Mouse (Mus musculus): ENCODE measurements around the gene Pla2g4c. TPM values are rescaled to one million over a fixed set of nuclear protein-coding genes. Genes with fewer than 3 reads are reported as not detected.

Pla2g4c gene
- polyA plus RNA-seq, 1 experiment from 2014 or later, result 0.20 TPM

DNA sequence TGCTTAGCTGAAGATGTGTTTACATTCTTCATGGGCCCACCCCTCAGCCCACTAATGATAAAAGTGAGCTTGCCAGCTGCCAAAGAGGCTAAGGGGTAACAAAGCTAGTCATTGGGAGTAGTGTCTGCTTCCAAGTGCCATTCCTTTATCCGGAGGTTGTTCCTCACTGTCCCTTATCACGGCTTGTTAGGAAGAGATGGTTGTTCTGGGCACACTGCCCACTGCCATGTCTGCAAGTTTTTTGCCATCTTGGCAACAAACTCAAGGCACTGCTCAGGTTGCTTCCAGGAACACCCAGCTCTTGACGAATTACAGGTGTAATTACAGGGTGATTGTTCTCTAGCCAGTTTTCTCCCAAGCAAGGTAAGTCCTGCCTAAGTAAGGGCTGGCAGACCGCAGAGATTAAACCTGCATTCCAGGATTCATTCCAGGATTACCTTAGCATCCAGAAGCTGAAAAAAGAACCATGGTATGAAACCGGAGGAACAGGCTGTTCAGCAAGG, 10.3 kb upstream of the Pla2g4c start:
- H3K27ac ChIP-seq (ENCODE audit: low read depth, low read length), result no peak overlapping the region
- 0 out of 2 replicates have a peak, but pooled peaks cover 3% of the 10 kb centered on the region for H3K4me1 ChIP-seq (replicated peaks; ENCODE audit: control insufficient read depth, insufficient read depth, low read length)
- H3K36me3 ChIP-seq (ENCODE audit: control insufficient read depth, insufficient read depth), result peaks cover 22% of the 10 kb centered on the region
- ATAC-seq, result no peak
- no peak overlapping the region for H3K4me3 ChIP-seq (ENCODE audit: low read depth, low read length)
- no peak for TF ChIP-seq CTCF (IDR thresholded peaks at IDR 0.05; ENCODE audit: low read depth)
- no peak overlapping the region for H3K9ac ChIP-seq (ENCODE audit: low read depth, low read length)
- H3K27me3 ChIP-seq (replicated peaks; ENCODE audit: control insufficient read depth, insufficient read depth, low read length), result no peaks in the 10 kb centered on the region
- no peak overlapping the region for H3K4me2 ChIP-seq (replicated peaks; ENCODE audit: low read depth)
- H3K9me3 ChIP-seq (ENCODE audit: control insufficient read depth), result no peaks in the 10 kb centered on the region
- 69% methylated on average over 5 of the region's 5 CpGs for WGBS

DNA sequence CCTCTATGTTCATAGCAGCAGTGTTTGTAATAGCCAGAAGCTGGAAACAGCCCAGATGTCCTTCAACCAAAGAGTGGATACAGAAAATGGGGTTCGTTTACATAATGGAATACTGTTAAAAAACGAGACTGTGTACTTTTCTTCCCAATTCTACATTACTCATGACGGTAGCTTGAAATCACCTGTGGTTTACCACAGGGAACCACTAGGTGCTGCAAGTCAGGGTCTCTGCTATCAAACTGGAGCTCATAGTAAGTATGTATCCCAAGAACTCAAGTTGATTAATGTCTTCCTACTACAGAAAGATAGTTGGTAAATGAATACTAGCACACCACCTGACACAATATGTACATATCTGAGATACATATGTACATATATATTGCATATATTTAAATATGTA, 3.0 kb upstream of the Pla2g4c start:
- WGBS, result 86% methylated on average over 3 of the region's 3 CpGs
- ATAC-seq, result no peak
- H3K4me2 ChIP-seq (replicated peaks; ENCODE audit: low read depth), result no peak overlapping the region
- no peak overlapping the region for H3K27ac ChIP-seq (ENCODE audit: low read depth, low read length)
- H3K9ac ChIP-seq (ENCODE audit: low read depth, low read length), result no peak overlapping the region
- H3K4me3 ChIP-seq (ENCODE audit: low read depth, low read length), result no peak overlapping the region
- H3K36me3 ChIP-seq (ENCODE audit: control insufficient read depth, insufficient read depth), result no peaks in the 10 kb centered on the region
- H3K9me3 ChIP-seq (ENCODE audit: control insufficient read depth), result no peaks in the 10 kb centered on the region
- H3K27me3 ChIP-seq (replicated peaks; ENCODE audit: control insufficient read depth, insufficient read depth, low read length), result no peaks in the 10 kb centered on the region
- no peaks in the 10 kb centered on the region for H3K4me1 ChIP-seq (replicated peaks; ENCODE audit: control insufficient read depth, insufficient read depth, low read length)
- no peak for TF ChIP-seq CTCF (IDR thresholded peaks at IDR 0.05; ENCODE audit: low read depth)

DNA sequence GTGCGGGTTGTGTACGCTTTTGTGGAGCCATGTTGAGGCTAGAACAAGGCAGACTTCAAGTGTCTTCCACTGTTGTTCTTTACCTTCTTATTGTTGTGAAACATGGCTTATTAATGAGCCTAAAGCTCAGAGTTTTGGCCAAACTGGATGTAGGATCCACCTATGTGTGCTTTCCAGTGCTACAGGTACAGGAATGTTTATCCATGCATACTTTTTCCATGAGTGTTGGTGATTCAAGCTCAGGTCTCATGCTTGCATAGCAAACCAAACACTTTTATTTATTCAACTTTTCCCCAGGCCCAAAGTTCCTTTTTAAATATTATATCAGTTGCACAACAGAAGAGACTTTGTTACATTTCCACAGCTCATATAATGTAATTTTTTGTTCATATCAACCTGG, 6.1 kb downstream of the Pla2g4c start:
- Histone ChIP-seq H3K9ac (ENCODE audit: low read depth, low read length) (no peak overlapping the region), H3K9me3 (ENCODE audit: control insufficient read depth) (no peaks in the 10 kb centered on the region), H3K27ac (ENCODE audit: low read depth, low read length) (no peak overlapping the region), H3K4me1 (replicated peaks; ENCODE audit: control insufficient read depth, insufficient read depth, low read length) (no peaks in the 10 kb centered on the region), H3K36me3 (ENCODE audit: control insufficient read depth, insufficient read depth) (no peaks in the 10 kb centered on the region), H3K4me3 (ENCODE audit: low read depth, low read length) (no peak overlapping the region), H3K27me3 (replicated peaks; ENCODE audit: control insufficient read depth, insufficient read depth, low read length) (no peaks in the 10 kb centered on the region), H3K4me2 (replicated peaks; ENCODE audit: low read depth) (no peak overlapping the region)
- ATAC-seq, result no peak
- TF ChIP-seq CTCF (IDR thresholded peaks at IDR 0.05; ENCODE audit: low read depth), result no peak
- 94% methylated on average over 2 of the region's 2 CpGs for WGBS

DNA sequence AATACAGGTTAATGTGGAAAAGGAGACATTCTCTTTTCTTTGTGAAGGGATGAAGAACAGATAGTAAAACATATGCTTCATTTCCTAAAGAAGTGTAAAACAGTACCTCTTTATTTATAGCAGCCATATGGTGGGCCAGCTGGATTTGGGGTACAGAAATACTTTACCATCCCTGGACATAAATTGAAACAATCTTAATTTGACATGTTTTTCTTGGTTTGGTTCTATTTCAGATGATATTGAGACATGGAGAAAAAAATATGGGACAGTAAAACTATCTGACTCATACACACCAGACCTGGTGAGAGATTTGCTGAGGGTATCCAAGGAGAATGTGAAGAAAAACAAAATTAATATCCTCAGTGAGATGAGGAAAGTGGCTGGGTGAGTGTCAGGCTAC, 31.5 kb downstream of the Pla2g4c start:
- Histone ChIP-seq H3K36me3 (ENCODE audit: control insufficient read depth, insufficient read depth) (no peaks in the 10 kb centered on the region), H3K27ac (ENCODE audit: low read depth, low read length) (no peak overlapping the region), H3K4me3 (ENCODE audit: low read depth, low read length) (no peak overlapping the region), H3K9ac (ENCODE audit: low read depth, low read length) (no peak overlapping the region), H3K4me2 (replicated peaks; ENCODE audit: low read depth) (no peak overlapping the region), H3K27me3 (replicated peaks; ENCODE audit: control insufficient read depth, insufficient read depth, low read length) (no peaks in the 10 kb centered on the region), H3K9me3 (ENCODE audit: control insufficient read depth) (no peaks in the 10 kb centered on the region), H3K4me1 (replicated peaks; ENCODE audit: control insufficient read depth, insufficient read depth, low read length) (no peaks in the 10 kb centered on the region)
- no peak for TF ChIP-seq CTCF (IDR thresholded peaks at IDR 0.05; ENCODE audit: low read depth)
- no peak for ATAC-seq

DNA sequence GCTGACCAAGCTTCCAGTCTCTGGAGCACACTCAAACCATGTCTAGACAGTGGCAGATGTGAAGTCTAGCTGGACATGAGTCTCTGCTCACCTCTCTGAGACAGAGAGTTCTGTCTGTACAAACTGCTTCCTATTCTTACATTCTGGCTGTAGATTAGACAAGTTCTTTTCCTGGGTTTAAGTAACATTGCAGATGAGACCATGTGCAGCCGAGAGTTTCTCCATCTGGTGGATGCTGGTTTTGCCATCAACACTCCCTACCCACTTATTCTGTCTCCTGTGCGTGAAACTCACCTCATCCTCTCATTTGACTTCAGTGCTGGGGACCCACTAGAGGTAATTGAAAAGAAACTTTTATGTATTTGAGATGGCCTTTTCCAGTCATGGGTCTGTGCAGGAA, 56.1 kb downstream of the Pla2g4c start:
- H3K36me3 ChIP-seq (ENCODE audit: control insufficient read depth, insufficient read depth), result no peaks in the 10 kb centered on the region
- H3K9ac ChIP-seq (ENCODE audit: low read depth, low read length), result no peak overlapping the region
- H3K27me3 ChIP-seq (replicated peaks; ENCODE audit: control insufficient read depth, insufficient read depth, low read length), result no peaks in the 10 kb centered on the region
- no peaks in the 10 kb centered on the region for H3K4me1 ChIP-seq (replicated peaks; ENCODE audit: control insufficient read depth, insufficient read depth, low read length)
- no peaks in the 10 kb centered on the region for H3K9me3 ChIP-seq (ENCODE audit: control insufficient read depth)
- no peak for ATAC-seq
- TF ChIP-seq CTCF (IDR thresholded peaks at IDR 0.05; ENCODE audit: low read depth), result no peak
- 86% methylated on average over 2 of the region's 2 CpGs for WGBS
- no peak overlapping the region for H3K27ac ChIP-seq (ENCODE audit: low read depth, low read length)
- H3K4me2 ChIP-seq (replicated peaks; ENCODE audit: low read depth), result no peak overlapping the region
- H3K4me3 ChIP-seq (ENCODE audit: low read depth, low read length), result no peak overlapping the region

DNA sequence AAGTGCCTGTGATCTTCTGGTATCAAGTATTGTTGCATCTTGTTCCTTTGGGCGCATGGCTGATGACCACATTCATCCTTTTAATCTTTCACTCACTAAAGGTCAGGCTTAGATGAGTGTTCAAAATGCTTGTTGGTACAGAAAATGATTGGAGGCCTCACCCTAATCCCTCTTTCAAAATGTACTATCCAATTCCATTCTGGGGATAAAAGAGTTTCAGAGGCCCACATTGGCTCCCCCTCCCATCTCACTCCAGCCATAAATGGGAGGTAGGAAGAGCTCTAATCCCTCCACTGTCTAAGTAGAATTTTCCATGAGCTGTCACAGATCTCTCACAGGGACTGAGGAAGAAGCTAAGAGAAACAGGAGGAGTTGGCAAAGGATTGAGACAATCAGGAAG, 73.4 kb downstream of the Pla2g4c start, which contains the start of gene Cabp5:
Cabp5 (plus strand) TSS at position 301 of the 400 bp plus-strand sequence.
- Histone ChIP-seq H3K36me3 (ENCODE audit: control insufficient read depth, insufficient read depth) (no peaks in the 10 kb centered on the region), H3K4me2 (replicated peaks; ENCODE audit: low read depth) (no peak within 1 kb of the TSS), H3K4me3 (ENCODE audit: low read depth, low read length) (no peak within 1 kb of the TSS), H3K9ac (ENCODE audit: low read depth, low read length) (no peak within 1 kb of the TSS), H3K9me3 (ENCODE audit: control insufficient read depth) (no peaks in the 10 kb centered on the region), H3K4me1 (replicated peaks; ENCODE audit: control insufficient read depth, insufficient read depth, low read length) (no peaks in the 10 kb centered on the region), H3K27me3 (replicated peaks; ENCODE audit: control insufficient read depth, insufficient read depth, low read length) (no peaks in the 10 kb centered on the region), H3K27ac (ENCODE audit: low read depth, low read length) (no peak within 1 kb of the TSS)
- no peak for TF ChIP-seq CTCF (IDR thresholded peaks at IDR 0.05; ENCODE audit: low read depth)
- ATAC-seq, result no peak
- WGBS, result 74% methylated on average over 1 of the region's 1 CpGs

Other genes with a start within 250 kb of the Pla2g4c start
- gene Vmn1r85, start 229.5 kb upstream of the Pla2g4c start, polyA plus RNA-seq (2015; fragmentation: Nextera tagmentation; extraction: Ambion mirVana), result not detected in 2 replicates
- gene Vmn1r86, start 204.7 kb upstream of the Pla2g4c start, polyA plus RNA-seq (2015; fragmentation: Nextera tagmentation; extraction: Ambion mirVana), result not detected in 2 replicates
- gene Vmn1r87, start 184.5 kb upstream of the Pla2g4c start, polyA plus RNA-seq (2015; fragmentation: Nextera tagmentation; extraction: Ambion mirVana), result not detected in 2 replicates
- not detected in 2 replicates for gene Vmn1r88, start 165.1 kb upstream of the Pla2g4c start, polyA plus RNA-seq (2015; fragmentation: Nextera tagmentation; extraction: Ambion mirVana)
- not detected in 2 replicates for gene Vmn1r89, start 111.6 kb upstream of the Pla2g4c start, polyA plus RNA-seq (2015; fragmentation: Nextera tagmentation; extraction: Ambion mirVana)
- 30.0 and 34.4 TPM in 2 replicates for gene Lig1, start 47.4 kb upstream of the Pla2g4c start, polyA plus RNA-seq (2015; fragmentation: Nextera tagmentation; extraction: Ambion mirVana)
- gene Zswim9, start 45.9 kb upstream of the Pla2g4c start, polyA plus RNA-seq (2015; fragmentation: Nextera tagmentation; extraction: Ambion mirVana), result 1.6 and 1.9 TPM in 2 replicates
- not detected in 2 replicates for gene Cabp5, start 73.5 kb downstream of the Pla2g4c start, polyA plus RNA-seq (2015; fragmentation: Nextera tagmentation; extraction: Ambion mirVana)
- not detected in 2 replicates for gene Bsph1, start 126.2 kb downstream of the Pla2g4c start, polyA plus RNA-seq (2015; fragmentation: Nextera tagmentation; extraction: Ambion mirVana)
- gene Bsph2, start 246.4 kb downstream of the Pla2g4c start, polyA plus RNA-seq (2015; fragmentation: Nextera tagmentation; extraction: Ambion mirVana), result not detected in 2 replicates

All from intestine, postnatal 0 days (tissue).